Mouse (Mus musculus): ENCODE data around the gene Srebf1.
A peak's percentile ranks its signal among the peaks of the same experiment; 100 is the strongest.

Gene Srebf1

DNA sequence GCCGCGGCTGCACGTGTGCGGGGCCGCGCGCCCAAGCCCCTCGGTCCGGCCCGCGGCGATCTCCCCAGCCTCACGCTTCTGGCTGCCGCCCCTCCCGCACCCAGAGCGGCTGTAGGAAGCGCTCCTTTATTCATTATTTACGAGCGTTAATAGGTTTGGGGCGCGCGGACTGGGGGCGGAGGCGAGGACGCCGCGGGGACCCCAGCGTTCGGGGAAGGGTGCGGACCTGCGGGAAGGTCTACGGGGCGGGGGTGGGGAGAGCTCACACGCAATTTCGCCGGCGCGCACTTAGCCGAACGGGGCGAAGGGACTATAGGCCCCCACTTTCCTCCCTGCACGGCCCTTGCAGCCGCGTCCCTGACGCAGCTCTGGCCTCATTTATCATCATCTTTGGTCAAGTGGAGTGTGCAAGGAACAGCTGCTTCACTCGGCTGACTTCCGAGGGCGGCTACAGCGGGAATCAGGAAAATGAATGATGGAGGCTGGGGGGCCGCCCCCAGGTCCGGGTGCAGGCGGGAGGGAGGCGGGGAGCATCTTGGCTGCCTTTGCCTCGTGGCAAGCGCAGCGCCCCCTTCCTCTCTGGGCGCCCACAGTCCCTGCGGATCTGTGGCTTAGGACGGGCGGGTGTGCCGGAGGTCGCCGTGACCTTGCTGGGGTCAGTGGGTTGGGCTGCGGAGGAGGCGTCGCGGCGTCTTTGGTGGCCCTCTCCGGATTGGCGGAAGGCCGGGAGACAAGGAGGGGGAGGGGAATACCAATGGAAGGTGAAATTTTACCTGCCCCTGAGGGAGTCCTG is 46.0 kb downstream of the Srebf1 start:
- peak in 1 of 2 experiments; percentile 44 for DNase-seq

DNA sequence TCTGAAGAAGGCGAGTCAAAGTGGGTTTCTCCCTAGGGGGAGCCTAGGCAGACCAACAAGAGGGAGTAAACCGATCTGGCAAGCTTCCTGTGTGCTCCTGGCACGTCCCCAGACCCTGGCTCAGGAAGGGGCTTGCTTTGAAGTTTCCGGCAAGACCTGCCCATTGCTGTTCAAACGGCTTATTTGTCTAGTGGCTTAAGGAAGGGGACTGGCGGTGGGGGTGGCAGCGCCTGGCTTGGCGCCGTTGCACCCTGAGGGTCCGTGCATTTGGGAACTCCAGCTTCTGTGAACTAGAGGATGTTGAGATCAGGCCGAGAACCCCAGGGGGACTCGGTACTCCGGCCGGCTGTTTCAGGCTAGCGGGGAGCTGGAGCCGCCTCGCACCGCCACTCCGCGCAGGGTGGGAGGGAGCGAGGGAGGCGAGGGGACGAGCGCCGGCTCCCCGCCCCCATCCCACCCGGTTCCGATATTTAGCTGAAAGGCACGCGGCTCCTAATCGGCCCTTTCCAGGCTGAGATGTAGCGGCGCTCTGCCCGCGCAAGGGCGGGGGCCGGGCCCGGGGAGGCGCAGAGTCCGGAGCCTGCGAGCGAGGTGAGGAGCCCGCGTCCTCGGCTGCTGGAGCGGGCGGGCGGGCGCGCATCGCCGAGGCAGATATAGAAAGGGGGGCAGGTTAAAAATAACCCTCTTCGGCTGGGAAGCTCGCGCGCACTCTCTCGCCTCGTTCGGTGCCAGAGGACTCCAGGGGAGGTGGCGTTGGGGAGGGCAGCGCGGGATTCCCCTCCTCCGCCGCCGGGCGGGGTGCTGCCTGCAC is 46.8 kb downstream of the Srebf1 start:
- peak in 1 of 2 experiments; percentile 38 for DNase-seq

DNA sequence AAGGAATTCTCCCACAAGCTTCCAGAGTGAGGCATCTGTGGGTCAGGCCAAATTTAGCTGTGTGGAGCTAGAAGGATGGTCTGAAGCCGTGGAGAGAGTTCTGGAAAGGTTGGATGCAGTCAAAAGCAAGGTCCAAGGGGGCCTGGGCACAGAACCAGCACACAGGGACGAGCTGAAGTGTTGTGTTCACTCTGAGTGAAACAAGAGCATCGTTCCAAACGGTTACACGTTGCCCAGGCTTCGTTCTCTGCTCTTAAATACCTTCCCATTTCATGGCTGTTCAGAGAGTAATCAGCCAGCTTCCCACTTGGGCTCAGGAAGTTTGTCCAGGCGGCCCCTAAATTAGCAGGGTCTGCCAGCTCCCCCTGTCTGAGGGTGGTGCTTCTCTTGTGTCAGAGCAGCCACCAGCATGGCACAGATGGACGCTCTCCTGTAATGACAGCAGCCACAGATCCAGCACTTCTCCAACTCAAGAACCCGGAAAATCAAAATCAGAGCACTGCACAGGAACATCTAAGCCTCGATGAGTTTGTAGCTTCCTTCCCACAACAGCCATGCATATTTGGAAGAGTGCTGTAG is 48.7 kb downstream of the Srebf1 start:
- DNase-seq, result no peak

DNA sequence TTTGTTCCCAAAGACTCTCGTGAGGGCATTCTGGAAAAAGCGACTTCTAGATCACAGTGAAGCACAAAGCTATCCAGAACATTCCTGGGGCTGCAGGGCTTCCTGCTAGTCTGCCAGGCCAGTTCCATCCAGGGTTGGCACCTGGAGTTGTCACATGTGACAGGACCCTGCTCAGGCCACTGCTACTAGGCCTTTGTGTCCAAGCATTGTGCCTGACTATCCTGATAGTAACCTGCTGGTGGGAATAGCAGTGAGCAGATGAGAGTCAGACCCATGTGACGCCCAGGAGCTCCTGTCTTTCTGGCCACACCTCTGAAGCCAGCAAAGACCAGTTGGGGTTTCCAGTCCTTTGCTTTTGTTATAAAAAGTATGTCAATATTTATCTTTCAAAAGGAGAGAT is 50.3 kb downstream of the Srebf1 start:
- DNase-seq, result no peak

DNA sequence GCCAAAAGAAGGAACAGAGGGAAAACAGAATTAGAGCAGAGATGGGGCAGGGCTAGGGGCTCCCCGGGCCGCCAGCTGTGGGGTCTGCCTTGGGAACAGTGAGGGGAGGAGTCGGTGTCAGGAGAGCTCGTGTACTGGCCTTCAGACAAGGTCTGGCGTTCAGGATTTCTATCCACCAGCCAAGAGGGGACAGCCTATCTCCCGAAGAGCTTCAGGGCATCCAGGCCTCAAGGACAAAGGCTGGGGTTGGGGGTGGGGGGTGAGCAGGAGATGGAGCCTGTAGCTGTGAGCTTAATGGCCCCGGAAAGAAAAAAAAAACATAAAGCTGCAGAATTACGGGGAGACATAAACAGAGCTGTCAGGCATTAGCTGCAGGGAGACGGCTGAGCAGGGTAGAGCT is 53.6 kb downstream of the Srebf1 start:
- DNase-seq, result no peak

DNA sequence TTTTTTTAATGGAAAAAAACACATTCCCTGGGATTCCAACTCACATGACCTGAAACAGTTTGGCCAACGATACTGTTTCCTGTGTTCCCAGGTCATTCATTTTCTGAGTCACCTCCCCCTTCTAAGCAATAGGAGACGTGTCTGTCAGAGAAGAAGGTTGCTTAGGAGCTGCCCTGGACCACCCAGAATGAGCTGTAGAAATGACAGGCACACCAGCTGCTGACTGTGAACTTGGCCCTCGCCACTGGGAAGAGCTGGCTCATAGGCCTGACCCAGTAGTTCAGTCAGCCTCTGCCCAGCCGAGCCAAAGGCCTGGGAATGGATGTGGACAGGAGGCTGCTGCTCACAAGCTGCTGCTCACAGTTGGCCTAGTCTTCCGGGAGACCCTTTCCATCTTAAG is 57.3 kb downstream of the Srebf1 start:
- DNase-seq, result no peak

DNA sequence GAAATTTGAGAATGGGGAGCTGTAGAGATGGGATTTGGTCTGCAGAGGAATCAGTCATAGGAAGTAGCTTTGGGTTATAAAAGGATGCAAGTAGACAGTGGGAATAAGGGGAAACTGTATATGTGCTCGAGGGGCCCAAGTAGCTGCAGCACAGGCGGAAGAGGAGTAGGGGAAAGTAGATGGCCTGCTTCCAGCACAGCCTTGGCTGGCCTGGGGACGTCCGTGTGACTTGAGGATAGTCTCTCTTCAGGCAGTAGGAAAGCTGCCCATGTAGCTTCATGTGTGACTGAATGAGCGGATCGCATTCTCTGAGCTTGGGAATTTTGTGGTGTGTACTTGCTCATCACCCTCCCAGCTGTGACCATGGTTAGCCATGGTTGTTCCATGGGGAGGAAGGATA is 57.9 kb downstream of the Srebf1 start:
- DNase-seq, result no peak

DNA sequence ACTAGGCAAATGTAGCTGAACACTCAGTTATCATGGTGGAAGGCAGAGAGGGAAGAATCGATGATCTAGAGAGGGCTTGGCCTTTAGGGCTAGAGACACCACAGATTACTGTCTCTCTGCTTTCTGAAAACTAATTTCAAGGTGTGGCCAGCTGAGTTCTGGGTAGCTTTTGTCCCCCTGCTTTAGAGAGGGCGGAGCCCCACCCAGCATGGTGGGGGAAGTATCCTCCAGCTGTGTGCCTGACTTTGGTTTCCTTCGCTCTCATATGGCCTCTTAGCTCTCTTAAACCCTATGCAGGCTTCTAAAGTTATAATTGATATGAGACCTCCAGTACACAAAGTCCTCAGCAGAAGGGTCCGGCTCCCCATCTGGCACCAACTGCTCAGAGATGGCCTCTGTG is 59.0 kb downstream of the Srebf1 start:
- no peak for DNase-seq

DNA sequence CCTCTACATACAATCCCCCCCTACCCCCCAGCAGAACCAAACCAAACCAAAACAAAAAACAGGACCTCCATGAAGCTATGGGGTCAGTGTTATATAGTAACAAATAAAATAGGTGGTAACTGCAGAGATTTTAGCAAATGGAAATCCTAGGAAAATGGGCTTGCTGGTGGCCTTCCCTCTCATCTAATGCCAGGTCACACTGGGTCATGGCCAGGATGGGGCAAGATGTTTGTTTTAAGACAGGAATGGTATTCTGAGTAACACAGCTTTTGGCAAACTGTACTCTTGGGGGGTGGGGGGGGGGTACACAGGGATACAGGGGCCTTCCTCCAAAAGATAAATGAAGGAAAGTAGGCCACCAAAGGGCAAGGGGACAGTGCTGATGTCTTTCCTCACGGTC is 59.8 kb downstream of the Srebf1 start:
- DNase-seq, result no peak

DNA sequence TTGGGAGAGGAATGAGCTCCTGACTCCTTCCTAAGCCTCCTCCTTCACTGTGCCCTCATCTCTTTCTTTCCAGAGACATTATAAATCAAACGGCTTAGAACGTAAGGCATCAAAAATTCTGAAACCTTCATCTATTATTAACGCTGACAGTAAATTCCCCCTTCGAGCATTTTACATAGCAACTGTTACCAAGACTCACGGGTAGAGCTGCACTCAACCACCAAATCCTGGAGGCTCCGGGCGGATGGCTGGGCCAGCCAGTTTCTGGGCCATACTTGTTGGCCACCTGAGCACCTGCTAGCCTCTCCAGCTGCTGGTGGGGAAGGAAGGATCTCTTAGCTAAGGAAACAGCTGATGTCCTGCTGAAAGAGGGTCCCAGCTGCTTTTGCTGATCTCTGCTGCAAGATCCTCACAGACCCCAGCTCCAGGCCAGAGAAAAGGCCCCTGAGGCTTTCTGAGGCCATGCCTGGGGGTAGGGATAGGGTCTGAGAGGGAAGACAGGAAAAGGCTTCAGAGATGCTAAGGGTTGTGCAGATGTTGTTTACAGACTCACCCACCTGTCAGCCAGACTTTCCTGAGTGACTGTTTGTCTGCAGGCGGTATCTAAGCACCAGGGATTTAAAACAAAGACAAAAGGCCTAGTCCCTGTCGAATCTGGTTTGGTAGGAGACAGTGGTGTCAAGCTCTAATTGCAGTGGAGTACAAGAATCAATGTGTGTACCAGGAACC is 61.1 kb downstream of the Srebf1 start:
- no peak for DNase-seq

DNA sequence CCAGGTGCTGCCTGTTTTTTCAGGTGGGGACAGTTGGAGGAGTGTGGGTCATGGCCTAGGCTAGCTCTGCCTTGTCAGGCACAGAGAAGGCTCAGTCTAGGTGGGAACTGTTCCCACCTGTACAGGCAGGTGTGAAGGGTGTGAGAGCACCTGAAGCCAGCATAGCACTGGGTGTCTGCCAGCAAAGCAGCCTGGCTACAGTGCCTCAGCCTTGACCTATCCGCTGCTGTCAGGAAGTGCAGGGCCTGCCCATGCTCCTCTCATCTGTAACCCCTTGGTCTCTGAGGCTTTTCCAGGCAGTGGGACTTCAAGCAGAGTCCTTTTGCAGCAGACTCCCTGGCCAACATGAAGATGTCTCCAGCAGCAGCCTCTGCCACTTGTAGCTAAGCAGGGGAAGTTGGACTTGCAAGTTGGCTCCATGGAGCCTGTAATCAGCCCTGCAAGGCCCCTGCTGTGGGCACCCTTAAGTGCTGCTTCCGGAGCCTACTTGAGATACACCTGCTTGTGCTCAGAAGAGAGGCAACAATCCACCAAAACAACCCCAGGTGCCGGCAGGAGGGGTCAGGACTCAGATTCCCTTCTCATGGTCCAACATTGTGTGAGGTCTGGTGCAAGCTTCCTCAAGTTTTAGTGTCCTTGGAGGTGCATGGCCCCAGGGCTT is 61.8 kb downstream of the Srebf1 start:
- no peak for DNase-seq

DNA sequence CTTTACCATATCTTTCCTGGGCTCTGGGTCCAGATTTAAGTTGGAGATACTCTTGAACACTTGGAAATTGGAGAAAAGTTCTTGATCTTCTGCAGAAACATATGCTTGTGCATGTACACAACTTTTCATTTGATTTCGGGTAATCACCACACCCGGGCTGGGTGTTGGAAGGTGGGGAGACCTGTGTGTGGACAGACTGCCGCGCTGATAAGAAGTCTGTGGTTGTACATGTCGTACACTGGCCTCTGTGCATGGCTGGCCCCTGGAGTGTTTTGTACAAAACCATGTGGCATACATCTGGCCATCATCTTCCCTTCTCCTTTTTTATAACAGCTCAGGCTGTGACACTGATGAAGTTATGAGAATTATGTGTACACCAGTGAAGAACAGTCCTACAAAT is 62.4 kb downstream of the Srebf1 start:
- no peak for DNase-seq

DNA sequence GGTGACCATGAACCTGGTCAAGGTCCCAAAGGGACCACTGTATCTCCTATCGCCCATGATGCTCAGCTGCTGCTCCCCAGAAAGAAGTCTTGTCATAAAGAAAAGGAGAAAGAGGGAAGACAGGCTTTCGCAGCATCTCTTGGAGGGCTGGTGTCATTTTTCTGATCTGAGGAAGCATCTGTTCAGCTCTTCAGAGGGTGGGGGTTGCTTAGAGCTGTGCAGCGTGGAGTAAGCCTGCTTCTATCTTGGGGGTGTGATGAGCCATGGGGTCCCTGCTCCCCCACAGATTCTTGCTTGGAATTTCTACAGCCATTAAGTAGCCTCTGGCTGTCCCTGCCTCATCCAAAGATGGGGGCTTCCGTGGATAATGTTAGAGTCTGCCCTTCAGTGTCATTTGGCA is 64.1 kb downstream of the Srebf1 start:
- no peak for DNase-seq

DNA sequence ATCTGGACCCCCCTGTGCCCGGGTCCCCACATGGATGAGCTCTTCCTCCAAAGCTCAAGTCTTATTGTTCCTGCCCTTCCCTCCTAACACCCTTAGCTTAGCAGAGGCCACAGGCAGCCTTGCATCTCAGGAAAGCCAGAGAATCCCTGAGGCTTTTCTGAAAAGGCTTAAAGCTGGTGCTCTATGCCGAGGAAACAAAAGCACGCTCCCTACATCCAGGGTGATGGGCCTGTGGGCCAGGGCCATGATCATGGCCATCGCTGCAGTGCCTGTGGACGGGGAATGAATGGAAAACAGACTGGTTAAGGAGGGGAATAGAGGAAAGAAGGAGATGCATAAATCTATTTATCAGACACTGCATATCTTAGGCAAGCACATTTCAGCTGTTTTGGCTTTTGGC is 66.7 kb downstream of the Srebf1 start:
- no peak for DNase-seq

DNA sequence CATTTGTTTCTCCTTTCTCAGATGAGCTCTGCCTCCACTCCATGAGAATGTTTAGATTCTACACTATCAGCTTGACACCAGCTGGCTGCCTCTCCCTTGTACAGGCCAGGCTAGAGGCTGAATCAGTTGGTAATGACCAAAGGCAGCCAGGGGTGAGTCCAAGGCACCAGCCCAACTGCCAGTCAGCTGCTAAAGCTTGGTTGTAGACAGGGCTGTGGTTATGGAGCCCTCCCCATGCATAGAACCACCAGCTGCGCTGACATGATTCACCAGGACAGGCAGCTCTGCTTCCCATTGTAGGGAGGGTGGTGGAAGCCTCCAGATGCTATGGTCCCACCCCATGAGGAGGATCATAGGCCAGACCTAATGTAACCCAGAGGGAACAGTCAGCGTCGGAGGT is 68.4 kb downstream of the Srebf1 start:
- no peak for DNase-seq

DNA sequence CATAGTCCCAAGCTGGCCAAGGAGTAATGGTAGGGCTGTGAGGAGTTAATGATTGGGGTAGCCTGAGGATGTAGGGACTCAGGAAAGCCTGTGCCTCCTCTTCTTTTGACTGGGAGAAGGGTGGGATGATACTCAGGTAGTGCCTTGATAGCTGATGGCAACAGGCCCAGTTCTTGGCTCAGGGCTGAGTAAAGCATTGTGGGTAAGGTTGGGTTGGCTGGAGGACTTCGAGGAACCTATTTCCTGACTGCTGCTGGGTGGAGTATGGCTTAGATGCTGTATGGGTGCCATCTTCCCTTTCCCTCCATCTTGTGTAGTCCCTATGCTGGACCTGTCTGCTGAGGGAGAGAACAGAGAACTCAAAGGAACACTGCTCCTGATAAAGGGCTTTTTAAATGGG is 70.0 kb downstream of the Srebf1 start:
- DNase-seq, result no peak

DNA sequence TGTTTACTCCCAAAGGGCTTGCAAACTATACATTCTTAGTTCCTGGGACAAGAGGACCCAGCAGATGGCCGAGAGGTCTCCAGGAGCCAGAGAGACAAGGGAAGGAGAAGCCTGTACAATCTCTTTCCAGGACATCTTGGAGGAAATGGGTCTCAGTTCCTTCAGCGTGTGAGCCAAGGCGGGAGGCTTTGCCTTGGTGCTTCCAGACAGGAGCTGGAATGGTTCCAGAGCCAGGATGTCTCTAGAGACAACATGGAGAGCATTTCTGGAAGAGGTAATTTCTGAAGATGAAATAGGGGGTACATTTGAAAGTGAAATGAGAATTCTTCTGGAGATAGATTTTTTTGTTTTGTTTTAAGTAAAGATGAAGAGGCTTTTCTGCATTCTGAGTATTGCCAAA is 71.7 kb downstream of the Srebf1 start:
- DNase-seq, result no peak

Measured in spleen, adult 18-20 months (tissue).